Mouse (Mus musculus): Measurements from ENCODE around the gene Klk5. TPM values are rescaled to one million over a fixed set of nuclear protein-coding genes. Genes with fewer than 3 reads are reported as not detected.

Gene Klk5
- not detected for total RNA-seq (2023)

DNA sequence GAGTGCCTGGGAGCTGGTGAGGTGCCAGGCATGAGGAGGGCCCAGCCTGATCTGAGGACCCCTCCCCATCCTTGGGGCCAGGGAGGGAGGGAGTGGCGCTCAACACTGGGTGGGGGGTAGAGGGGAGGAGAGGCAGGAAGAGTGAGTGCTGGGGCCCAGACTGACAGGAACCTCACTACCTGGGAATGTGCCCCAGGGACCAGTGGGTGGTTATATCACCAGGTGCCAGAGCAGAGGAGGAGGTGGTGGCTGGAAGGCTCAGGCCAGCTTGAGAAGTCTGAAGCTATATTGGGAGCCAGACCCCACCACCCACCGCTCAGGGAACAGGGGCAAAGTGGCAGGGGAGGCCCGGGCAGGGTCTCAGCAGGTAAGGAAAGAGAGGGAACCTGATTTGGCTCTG, at the start of gene Klk5:
Gene Klk5, plus strand, starts transcription at position 271 of the 400 bp plus-strand sequence.

DNA sequence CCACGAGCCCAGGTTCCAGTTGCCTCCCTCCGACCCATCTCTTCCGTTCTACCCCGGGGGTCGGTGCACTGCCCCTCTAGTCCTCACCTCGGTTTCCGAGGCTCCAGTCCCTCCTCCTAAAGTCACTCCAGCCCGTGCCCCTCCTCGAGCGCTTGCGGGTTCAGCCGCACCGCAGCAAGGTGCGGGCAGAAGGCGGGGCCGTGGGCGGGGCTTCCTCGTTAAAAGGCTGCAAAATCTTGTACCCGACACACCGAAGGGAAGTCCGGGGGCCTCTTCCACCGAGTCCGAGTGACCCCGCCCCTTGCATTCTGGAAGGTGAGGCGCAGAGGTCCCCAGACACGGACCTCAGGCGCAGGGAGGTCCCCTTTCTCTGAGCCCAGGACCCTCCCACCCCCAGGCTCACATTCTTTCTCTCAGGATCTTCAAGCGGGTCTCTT, 44.4 kb upstream of the Klk5 start, which contains the start of gene Klk8:
Gene Klk8, plus strand, starts transcription at position 245 of the 437 bp plus-strand sequence.

DNA sequence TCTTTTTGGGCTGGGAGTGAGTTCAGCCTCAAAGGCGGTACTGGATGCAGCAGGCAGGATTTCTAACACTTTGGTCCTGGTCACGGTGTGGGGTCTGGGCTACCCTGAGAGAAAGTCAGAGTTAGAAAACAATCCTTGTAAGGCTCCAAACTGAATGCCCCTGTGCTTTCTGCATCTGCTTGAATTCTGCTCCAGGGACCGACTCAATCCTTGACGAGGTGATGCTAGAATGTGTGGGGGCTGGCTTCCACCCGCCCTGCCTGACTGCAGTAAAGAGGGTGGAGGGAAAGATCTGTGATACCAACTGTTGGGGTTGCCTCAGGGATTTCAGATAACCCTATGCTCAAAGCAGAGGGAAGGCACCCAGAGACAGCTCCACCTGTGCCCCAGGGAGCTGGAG, 30.8 kb upstream of the Klk5 start, which contains the start of gene Klk7:
Gene Klk7, plus strand, starts transcription at position 301 of the 400 bp plus-strand sequence.

DNA sequence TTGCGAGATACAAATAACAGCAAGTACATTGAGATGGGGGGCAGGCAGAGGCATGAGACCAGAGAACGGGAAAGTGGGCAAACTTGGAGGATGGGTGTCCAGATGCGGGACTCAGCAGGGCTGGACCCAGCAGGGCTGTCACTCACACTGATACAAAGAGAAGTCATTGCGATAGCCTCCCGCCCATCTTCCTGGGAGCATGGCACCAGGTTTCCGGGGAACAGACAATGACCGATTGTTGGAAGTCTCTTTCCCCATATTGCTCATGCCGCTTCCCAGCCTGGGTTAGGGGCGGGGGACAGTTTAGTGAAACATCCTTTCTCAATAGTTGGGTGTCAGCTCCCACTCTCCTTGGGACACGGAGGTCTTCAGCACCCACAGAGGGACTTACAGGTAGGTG, 17.6 kb upstream of the Klk5 start, which contains the start of gene Klk6:
Gene Klk6, plus strand, starts transcription at position 301 of the 400 bp plus-strand sequence.

DNA sequence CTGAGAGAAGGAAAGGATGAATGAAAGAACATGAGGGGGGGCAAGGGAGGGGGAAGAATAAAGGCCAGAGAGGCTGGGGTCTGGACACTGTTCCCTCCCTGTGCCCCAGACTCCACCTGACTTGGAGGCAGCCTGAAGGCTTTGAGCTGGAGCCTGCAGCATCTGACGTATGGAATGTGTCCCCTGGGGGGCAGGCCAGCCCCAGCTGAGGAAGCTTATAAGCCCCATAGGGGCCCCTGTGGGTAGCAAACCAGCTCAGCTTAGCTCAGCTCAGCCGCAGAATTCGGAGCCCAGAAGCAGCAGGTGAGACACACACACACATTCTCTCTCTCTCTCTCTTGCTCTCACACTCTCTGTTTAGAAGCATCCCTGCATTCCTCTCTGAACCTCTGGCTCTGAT, 39.1 kb downstream of the Klk5 start, which contains the start of gene Klk4:
Gene Klk4, plus strand, starts transcription at position 249 of the 400 bp plus-strand sequence.

Other genes with a start within 250 kb of the Klk5 start
- gene Zfp819, start 234.8 kb upstream of the Klk5 start, total RNA-seq (2023): not detected
- gene Ceacam18, start 207.3 kb upstream of the Klk5 start, total RNA-seq (2023): not detected
- gene Siglece, start 181.8 kb upstream of the Klk5 start, total RNA-seq (2023): 1 to 10 TPM in 1 of 2 experiments, under 1 TPM in 1; 0.30 to 1.7 TPM
- 10 to 100 TPM in 1 of 2 experiments, 1 to 10 TPM in 1; 5.8 to 10.3 TPM for gene Ctu1, start 170.0 kb upstream of the Klk5 start, total RNA-seq (2023)
- gene Klk14, start 151.6 kb upstream of the Klk5 start, total RNA-seq (2023): not detected
- not detected for gene Klk13, start 129.4 kb upstream of the Klk5 start, total RNA-seq (2023)
- not detected for gene Klk12, start 73.1 kb upstream of the Klk5 start, total RNA-seq (2023)
- not detected for gene Klk11, start 67.4 kb upstream of the Klk5 start, total RNA-seq (2023)
- gene Klk10, start 60.9 kb upstream of the Klk5 start, total RNA-seq (2023): not detected
- gene Klk9, start 50.1 kb upstream of the Klk5 start, total RNA-seq (2023): not detected
- gene Klk8, start 44.4 kb upstream of the Klk5 start, total RNA-seq (2023): 1 to 10 TPM; 2.6 to 5.1 TPM
- gene Klk7, start 30.7 kb upstream of the Klk5 start, total RNA-seq (2023): under 1 TPM in 1 of 2 experiments, not detected in 1; 0.38 TPM
- gene Klk6, start 17.5 kb upstream of the Klk5 start, total RNA-seq (2023): not detected
- not detected for gene Klk4, start 39.2 kb downstream of the Klk5 start, total RNA-seq (2023)
- not detected for gene Klk15, start 91.8 kb downstream of the Klk5 start, total RNA-seq (2023)
- gene Klk1b8, start 108.7 kb downstream of the Klk5 start, total RNA-seq (2023): not detected
- not detected for gene Klk1b1, start 124.8 kb downstream of the Klk5 start, total RNA-seq (2023)
- gene Klk1b9, start 134.1 kb downstream of the Klk5 start, total RNA-seq (2023): not detected
- not detected for gene Klk1b11, start 153.9 kb downstream of the Klk5 start, total RNA-seq (2023)
- gene Klk1b26, start 170.2 kb downstream of the Klk5 start, total RNA-seq (2023): not detected
- gene Klk1b27, start 210.3 kb downstream of the Klk5 start, total RNA-seq (2023): not detected